Mouse (Mus musculus): ENCODE data around the gene Smpdl3b. TPM values are rescaled to one million over a fixed set of nuclear protein-coding genes. Genes with fewer than 3 reads are reported as not detected.
"Not testable (repeated sequence)": the region's sequence is repeated elsewhere in the genome, so short reads cannot be mapped to it uniquely, and the experiment has no call there.

Smpdl3b gene
- polyA plus RNA-seq, 1 experiment from 2014 or later = 11.9 TPM

GRCm38 (mm10) chr4:132797461-132797860 is 40.4 kb upstream of the Smpdl3b start:
- Histone ChIP-seq H3K36me3 (no peaks in the 10 kb centered on the region), H3K27ac (no peak overlapping the region), H3K27me3 (peaks cover 24% of the 10 kb centered on the region), H3K4me3 (replicated peaks) (no peak overlapping the region), H3K4me1 (peaks cover 23% of the 10 kb centered on the region), H3K9ac (no peak overlapping the region), H3K9me3 (replicated peaks) (no peaks in the 10 kb centered on the region), H3K4me2 (no peak overlapping the region)
- no peak for ATAC-seq (replicated peaks; ENCODE audit: low FRiP score)
- 60% methylated on average over 1 of the region's 1 CpGs for WGBS

- peak; percentile 52; the same call in 1 of the 2 replicates for ATAC-seq (replicated peaks; ENCODE audit: low FRiP score)
- Histone ChIP-seq H3K27me3 (peaks cover 24% of the 10 kb centered on the region), H3K4me1 (peaks cover 23% of the 10 kb centered on the region), H3K27ac (no peak within 1 kb of the TSS), H3K9me3 (replicated peaks) (no peaks in the 10 kb centered on the region), H3K9ac (peak within 1 kb of the TSS; percentile 36; the same call in 1 of the 2 replicates), H3K36me3 (no peaks in the 10 kb centered on the region), H3K4me2 (peak within 1 kb of the TSS; percentile 63), H3K4me3 (replicated peaks) (peak within 1 kb of the TSS; percentile 38)
- 2% methylated on average over 21 of the region's 21 CpGs for WGBS
These were observed 39.3 kb upstream of the Smpdl3b start, which contains the start of gene Themis2 for GRCm38 (mm10) chr4:132796196-132796886. Gene Themis2, minus strand, starts transcription at chr4:132796387.

GRCm38 (mm10) chr4:132795171-132795570 is 38.1 kb upstream of the Smpdl3b start:
- no peaks in the 10 kb centered on the region for H3K36me3 ChIP-seq
- H3K27ac ChIP-seq = no peak overlapping the region
- no peak for ATAC-seq (replicated peaks; ENCODE audit: low FRiP score)
- peak overlapping the region; percentile 63; the same call in 1 of the 2 replicates for H3K4me2 ChIP-seq
- no peak overlapping the region for H3K9ac ChIP-seq
- 48% methylated on average over 7 of the region's 7 CpGs for WGBS
- peak overlapping the region; percentile 38; the same call in 1 of the 2 replicates for H3K4me3 ChIP-seq (replicated peaks)
- H3K9me3 ChIP-seq (replicated peaks) = no peaks in the 10 kb centered on the region
- H3K4me1 ChIP-seq = peaks cover 23% of the 10 kb centered on the region
- peaks cover 24% of the 10 kb centered on the region for H3K27me3 ChIP-seq

- Histone ChIP-seq H3K9me3 (replicated peaks) (no peaks in the 10 kb centered on the region), H3K4me3 (replicated peaks) (peak overlapping the region; percentile 38; the same call in 1 of the 2 replicates), H3K36me3 (no peaks in the 10 kb centered on the region), H3K9ac (no peak overlapping the region), H3K27ac (no peak overlapping the region), H3K27me3 (peaks cover 24% of the 10 kb centered on the region), H3K4me2 (no peak overlapping the region), H3K4me1 (peaks cover 23% of the 10 kb centered on the region)
- no peak for ATAC-seq (replicated peaks; ENCODE audit: low FRiP score)
- 71% methylated on average over 8 of the region's 8 CpGs for WGBS
These were observed 37.7 kb upstream of the Smpdl3b start for GRCm38 (mm10) chr4:132794760-132795159.

DNA sequence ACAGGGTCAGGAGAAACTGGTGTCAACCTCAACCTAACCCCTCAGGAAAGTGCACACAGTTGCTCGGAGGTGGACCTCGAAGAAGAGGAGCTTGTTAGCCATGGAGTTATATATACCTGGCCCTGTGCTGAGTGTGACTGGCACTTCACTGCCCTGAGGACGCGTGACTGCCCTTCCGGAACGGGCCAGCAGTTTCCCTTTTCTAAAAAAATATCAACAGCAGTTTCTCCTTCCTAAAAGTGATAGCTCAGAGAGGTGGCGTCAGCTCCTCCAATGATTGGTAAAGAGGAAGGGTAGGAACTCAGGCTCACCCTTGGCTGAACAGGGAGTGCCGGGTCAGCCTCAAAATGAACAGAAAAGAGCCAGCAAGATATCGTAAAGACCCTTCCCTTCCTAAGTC is 37.0 kb upstream of the Smpdl3b start:
- H3K4me1 ChIP-seq = peaks cover 23% of the 10 kb centered on the region
- peaks cover 24% of the 10 kb centered on the region for H3K27me3 ChIP-seq
- H3K4me3 ChIP-seq (replicated peaks) = no peak overlapping the region
- no peaks in the 10 kb centered on the region for H3K36me3 ChIP-seq
- H3K4me2 ChIP-seq = peak overlapping the region; percentile 15
- WGBS = 32% methylated on average over 9 of the region's 9 CpGs
- no peak overlapping the region for H3K9ac ChIP-seq
- H3K27ac ChIP-seq = no peak overlapping the region
- H3K9me3 ChIP-seq (replicated peaks) = no peaks in the 10 kb centered on the region
- peak; percentile 59; the same call in 1 of the 2 replicates for ATAC-seq (replicated peaks; ENCODE audit: low FRiP score)

GRCm38 (mm10) chr4:132793322-132794004 is 36.4 kb upstream of the Smpdl3b start:
- H3K27me3 ChIP-seq = peaks cover 24% of the 10 kb centered on the region
- 80% methylated on average over 8 of the region's 9 CpGs for WGBS

DNA sequence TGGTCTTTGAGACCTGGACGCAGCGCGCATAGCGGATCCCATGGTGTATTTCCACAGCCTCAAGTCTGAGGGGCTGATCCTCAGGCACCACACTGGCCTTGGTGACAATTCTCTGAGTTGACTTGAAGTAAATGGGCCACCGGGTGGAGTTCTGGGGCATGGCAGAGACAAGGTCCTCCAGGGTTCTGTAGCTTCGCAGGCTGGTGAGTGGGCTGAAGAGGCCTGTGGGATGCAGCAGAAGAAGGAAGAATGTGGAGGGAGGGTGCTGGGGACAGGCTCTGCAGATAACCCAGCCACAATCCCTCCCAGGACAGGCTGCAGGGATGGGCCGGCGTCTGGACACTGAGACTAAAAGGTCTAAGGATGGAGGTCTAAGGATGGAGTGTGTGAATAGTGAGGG is 32.7 kb upstream of the Smpdl3b start:
- 93% methylated on average over 8 of the region's 8 CpGs for WGBS
- H3K4me1 ChIP-seq = peaks cover 10% of the 10 kb centered on the region

More at GRCm38 (mm10) chr4:132793322-132794004, 36.4 kb upstream of the Smpdl3b start:
- not testable (repeated sequence) for H3K36me3 ChIP-seq; H3K9ac ChIP-seq; H3K9me3 ChIP-seq (replicated peaks); ATAC-seq (replicated peaks; ENCODE audit: low FRiP score); H3K27ac ChIP-seq; H3K4me3 ChIP-seq (replicated peaks)
- Histone ChIP-seq H3K4me2 (peak overlapping the region; percentile 15; the same call in 1 of the 2 replicates), H3K4me1 (peaks cover 23% of the 10 kb centered on the region)

DNA sequence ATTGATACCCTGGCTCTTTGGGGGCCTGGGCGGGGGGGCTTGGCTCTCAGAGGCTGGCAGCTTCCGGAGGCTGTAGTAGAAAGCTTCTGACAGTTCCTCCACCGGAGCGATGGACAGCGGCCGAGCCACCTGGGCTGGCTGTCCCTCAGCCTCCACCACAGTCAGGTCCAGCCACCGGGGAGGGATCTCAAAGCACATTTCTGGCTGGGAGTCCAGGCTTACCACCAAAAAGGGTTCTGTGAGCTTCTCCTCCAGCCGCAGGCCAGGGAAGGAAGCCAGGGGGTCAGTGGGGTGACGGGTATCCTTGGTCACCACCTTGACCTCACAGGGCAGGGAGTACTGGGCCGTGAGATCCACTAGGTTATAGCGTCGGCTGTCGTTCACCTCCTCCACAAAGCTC is 28.2 kb upstream of the Smpdl3b start:
- 72% methylated on average over 13 of the region's 13 CpGs for WGBS

More for the DNA sequence above, 32.7 kb upstream of the Smpdl3b start:
- Histone ChIP-seq H3K27ac (no peak overlapping the region), H3K9me3 (replicated peaks) (no peaks in the 10 kb centered on the region), H3K27me3 (peaks cover 5% of the 10 kb centered on the region), H3K9ac (no peak overlapping the region), H3K4me2 (no peak overlapping the region), H3K36me3 (no peaks in the 10 kb centered on the region), H3K4me3 (replicated peaks) (no peak overlapping the region)
- no peak for ATAC-seq (replicated peaks; ENCODE audit: low FRiP score)

DNA sequence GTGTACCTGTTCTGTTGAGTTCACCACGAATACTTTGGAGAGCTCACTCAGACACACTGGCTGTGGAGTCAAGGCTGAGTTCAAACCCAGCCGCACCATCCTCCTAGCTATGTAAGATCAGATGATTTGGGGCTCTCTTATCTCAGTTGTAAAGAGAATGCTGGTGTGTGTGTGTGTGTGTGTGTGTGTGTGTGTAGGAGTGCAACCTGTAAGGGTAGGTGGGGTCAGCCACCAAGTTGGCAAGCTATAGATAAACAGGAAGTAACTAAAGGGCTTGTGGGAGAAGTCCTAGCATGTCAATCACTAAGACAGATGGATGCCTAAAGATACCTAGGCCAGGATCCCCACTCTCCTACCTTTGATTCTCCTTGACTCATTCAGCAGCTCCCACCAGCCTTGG is 26.7 kb upstream of the Smpdl3b start:
- Histone ChIP-seq H3K9me3 (replicated peaks) (no peaks in the 10 kb centered on the region), H3K36me3 (peaks cover 11% of the 10 kb centered on the region), H3K27ac (no peak overlapping the region), H3K27me3 (no peaks in the 10 kb centered on the region), H3K9ac (no peak overlapping the region), H3K4me1 (no peaks in the 10 kb centered on the region), H3K4me2 (no peak overlapping the region), H3K4me3 (replicated peaks) (no peak overlapping the region)
- 89% methylated on average over 2 of the region's 2 CpGs for WGBS
- no peak for ATAC-seq (replicated peaks; ENCODE audit: low FRiP score)

More for the DNA sequence above, 28.2 kb upstream of the Smpdl3b start:
- no peak overlapping the region for H3K4me3 ChIP-seq (replicated peaks)
- no peak overlapping the region for H3K4me2 ChIP-seq
- H3K9ac ChIP-seq = no peak overlapping the region
- H3K27me3 ChIP-seq = no peaks in the 10 kb centered on the region
- H3K27ac ChIP-seq = no peak overlapping the region
- no peaks in the 10 kb centered on the region for H3K36me3 ChIP-seq
- H3K4me1 ChIP-seq = no peaks in the 10 kb centered on the region
- ATAC-seq (replicated peaks; ENCODE audit: low FRiP score) = no peak
- no peaks in the 10 kb centered on the region for H3K9me3 ChIP-seq (replicated peaks)

GRCm38 (mm10) chr4:132780288-132780687 is 23.2 kb upstream of the Smpdl3b start:
- ATAC-seq (replicated peaks; ENCODE audit: low FRiP score) = no peak
- WGBS = 88% methylated on average over 4 of the region's 4 CpGs

DNA sequence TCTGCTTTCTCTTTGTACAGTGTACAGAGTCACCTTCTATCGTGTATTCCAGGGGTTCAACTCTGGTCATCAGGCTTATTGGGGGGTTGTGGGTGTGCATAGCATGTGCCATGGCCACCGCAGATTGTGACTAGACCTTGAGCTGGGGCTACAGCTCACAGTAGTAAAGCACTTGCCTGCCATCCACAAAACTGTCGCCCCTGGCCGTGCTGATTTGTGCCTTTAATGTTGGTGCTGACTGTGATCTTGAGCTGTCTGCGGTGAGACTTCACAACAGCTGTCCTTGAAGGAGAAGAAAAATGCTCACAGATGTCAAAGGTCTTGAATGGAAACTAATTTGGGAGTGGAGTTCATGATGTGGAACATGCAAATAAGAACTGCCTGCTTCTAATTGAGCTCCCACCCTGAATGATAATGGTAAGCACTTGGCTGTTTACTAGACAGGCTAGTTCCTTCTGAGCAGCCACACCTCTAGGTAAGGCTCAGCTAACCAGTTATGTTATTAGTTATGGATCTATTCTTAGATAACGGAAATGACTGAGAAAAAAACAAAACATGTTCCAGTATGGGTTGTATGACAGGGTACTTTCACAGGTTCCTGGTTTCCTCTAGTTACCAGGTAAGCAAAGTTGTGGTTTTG is 21.6 kb upstream of the Smpdl3b start:
- Histone ChIP-seq H3K4me1 (no peaks in the 10 kb centered on the region), H3K27ac (no peak overlapping the region), H3K27me3 (no peaks in the 10 kb centered on the region), H3K4me2 (no peak overlapping the region), H3K9ac (no peak overlapping the region), H3K36me3 (peaks cover 61% of the 10 kb centered on the region), H3K4me3 (replicated peaks) (no peak overlapping the region), H3K9me3 (replicated peaks) (no peaks in the 10 kb centered on the region)
- 81% methylated on average over 6 of the region's 6 CpGs for WGBS
- no peak for ATAC-seq (replicated peaks; ENCODE audit: low FRiP score)

More at GRCm38 (mm10) chr4:132780288-132780687, 23.2 kb upstream of the Smpdl3b start:
- Histone ChIP-seq H3K9ac (no peak overlapping the region), H3K27me3 (no peaks in the 10 kb centered on the region), H3K4me1 (no peaks in the 10 kb centered on the region), H3K9me3 (replicated peaks) (no peaks in the 10 kb centered on the region), H3K36me3 (peaks cover 45% of the 10 kb centered on the region), H3K4me3 (replicated peaks) (no peak overlapping the region), H3K4me2 (no peak overlapping the region), H3K27ac (no peak overlapping the region)

- Histone ChIP-seq H3K4me2 (no peak overlapping the region), H3K9ac (no peak overlapping the region), H3K9me3 (replicated peaks) (no peaks in the 10 kb centered on the region), H3K4me1 (no peaks in the 10 kb centered on the region), H3K27me3 (no peaks in the 10 kb centered on the region), H3K4me3 (replicated peaks) (no peak overlapping the region), H3K36me3 (peaks cover 81% of the 10 kb centered on the region), H3K27ac (no peak overlapping the region)
- no peak for ATAC-seq (replicated peaks; ENCODE audit: low FRiP score)
- WGBS = 88% methylated on average over 5 of the region's 5 CpGs
These were observed 19.7 kb upstream of the Smpdl3b start for GRCm38 (mm10) chr4:132776764-132777163.
